18 mouse cellular contexts compared by ENCODE assay signal in the genomic region with DNA sequence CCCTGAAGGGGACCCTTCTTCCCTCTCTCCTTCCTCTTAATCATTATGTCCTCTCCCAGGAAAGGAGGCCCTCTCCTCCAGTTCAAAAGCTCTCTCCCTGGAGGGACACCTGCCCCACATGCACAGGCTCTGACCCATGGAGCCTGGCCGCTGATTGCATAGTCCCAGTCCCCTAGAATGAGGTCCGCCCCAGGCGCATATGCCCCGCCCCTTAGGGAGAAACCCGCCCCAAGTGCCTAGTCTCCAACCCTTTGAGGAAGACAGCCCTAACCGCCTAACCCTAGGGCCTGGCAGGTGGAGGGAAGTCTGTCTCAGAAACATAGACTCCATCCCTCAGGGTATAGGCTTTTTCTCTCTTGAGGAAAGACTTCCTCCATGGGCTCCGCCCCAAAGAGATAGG. TPM values are rescaled to one million over a fixed set of nuclear protein-coding genes. Genes with fewer than 3 reads are reported as not detected.
DNase-seq lines count a peak whose midpoint lies in the region; ATAC-seq lines count a peak whose summit lies in the region.
"Had no signal": no experiment of that assay in that cellular context is flagged by ENCODE, and none has a peak within 500 bp of the region (broad histone marks: within the 10 kb centered on the region; RNA-seq: fewer than 3 reads in every experiment).

No protein-coding gene starts in this region.

- no peak overlapping the region for H3K4me2 ChIP-seq in hindbrain, embryonic 11.5 days (replicated peaks; ENCODE audit: low read depth, low read length)
- no peak overlapping the region for H3K4me2 ChIP-seq in liver, embryonic 11.5 days
- peak overlapping the region; percentile 81; the same call in 1 of the 2 replicates for H3K4me2 ChIP-seq in embryonic facial prominence, embryonic 13.5 days

- peaks cover 70% of the 10 kb centered on the region for H3K27me3 ChIP-seq in hindbrain, embryonic 11.5 days (ENCODE audit: control insufficient read depth, insufficient read depth, low read length)
- peaks cover 99% of the 10 kb centered on the region for H3K27me3 ChIP-seq in hindbrain, embryonic 10.5 days (ENCODE audit: insufficient read depth, poor library complexity, severe bottlenecking)
- peaks cover 90% of the 10 kb centered on the region for H3K27me3 ChIP-seq in liver, embryonic 11.5 days (replicated peaks; ENCODE audit: control insufficient read depth, insufficient read depth, low read length)
- H3K27me3 ChIP-seq in embryonic facial prominence, embryonic 13.5 days: peaks cover 100% of the 10 kb centered on the region

- no peak overlapping the region for H3K27ac ChIP-seq in hindbrain, embryonic 11.5 days (ENCODE audit: low read depth, low read length)
- no peak overlapping the region for H3K27ac ChIP-seq in hindbrain, embryonic 10.5 days
- H3K27ac ChIP-seq in liver, embryonic 11.5 days (ENCODE audit: low read depth, low read length): no peak overlapping the region
- H3K27ac ChIP-seq in embryonic facial prominence, embryonic 13.5 days: no peak overlapping the region
- H3K27ac ChIP-seq: embryonic facial prominence, embryonic 15.5 days; limb, embryonic 15.5 days; neural tube, embryonic 13.5 days; stomach, postnatal 0 days had no signal

- no peaks in the 10 kb centered on the region for H3K9me3 ChIP-seq in hindbrain, embryonic 11.5 days (ENCODE audit: control insufficient read depth, low read length)
- no peaks in the 10 kb centered on the region for H3K9me3 ChIP-seq in hindbrain, embryonic 10.5 days
- H3K9me3 ChIP-seq in liver, embryonic 11.5 days (ENCODE audit: control insufficient read depth, low read length): no peaks in the 10 kb centered on the region
- H3K9me3 ChIP-seq in embryonic facial prominence, embryonic 13.5 days: no peaks in the 10 kb centered on the region
- H3K9me3 ChIP-seq: embryonic facial prominence, embryonic 15.5 days; limb, embryonic 15.5 days; neural tube, embryonic 13.5 days had no signal

- H3K36me3 ChIP-seq in hindbrain, embryonic 11.5 days (ENCODE audit: control insufficient read depth, insufficient read depth, low read length): no peaks in the 10 kb centered on the region
- no peaks in the 10 kb centered on the region for H3K36me3 ChIP-seq in hindbrain, embryonic 10.5 days
- no peaks in the 10 kb centered on the region for H3K36me3 ChIP-seq in liver, embryonic 11.5 days (ENCODE audit: control insufficient read depth, insufficient read depth, low read length)
- H3K36me3 ChIP-seq in embryonic facial prominence, embryonic 13.5 days: no peaks in the 10 kb centered on the region
- H3K36me3 ChIP-seq: embryonic facial prominence, embryonic 15.5 days; G1E; limb, embryonic 15.5 days; neural tube, embryonic 13.5 days had no signal

- DNase-seq in hindbrain, embryonic 11.5 days (ENCODE audit: low spot score): peak; percentile 15
- DNase-seq in hindbrain, embryonic 10.5 days (ENCODE audit: low spot score): no peak
- peak; percentile 25 for DNase-seq in liver
- DNase-seq in liver, embryonic 11.5 days (ENCODE audit: low spot score): no peak
- peak; percentile 69 for DNase-seq in R1 (ENCODE audit: low read depth, low spot score)
- no peak for DNase-seq in urinary bladder, postnatal 4 days (ENCODE audit: low spot score in 2 of 2)
- DNase-seq in thymus, postnatal 10 days (ENCODE audit: low spot score in 2 of 2): no peak
- DNase-seq: adrenal gland, adult 8-10 months; gastrocnemius, postnatal 25 days; thymus, postnatal 25 days had no signal

- no peak overlapping the region for H3K4me3 ChIP-seq in hindbrain, embryonic 11.5 days (ENCODE audit: low read depth, low read length)
- no peak overlapping the region for H3K4me3 ChIP-seq in hindbrain, embryonic 10.5 days
- H3K4me3 ChIP-seq in liver, embryonic 11.5 days (ENCODE audit: low read depth, low read length): no peak overlapping the region
- 0 out of 2 replicates have a peak overlapping the region, but pooled peaks have one; percentile 46 for H3K4me3 ChIP-seq in embryonic facial prominence, embryonic 13.5 days

- 7% methylated on average over 7 of the region's 7 CpGs for WGBS in hindbrain, embryonic 11.5 days
- 1% methylated on average over 7 of the region's 7 CpGs for WGBS in hindbrain, embryonic 10.5 days
- WGBS in liver, embryonic 11.5 days: 4% methylated on average over 7 of the region's 7 CpGs
- 5% methylated on average over 7 of the region's 7 CpGs for WGBS in embryonic facial prominence, embryonic 13.5 days

- H3K4me1 ChIP-seq in hindbrain, embryonic 11.5 days (replicated peaks; ENCODE audit: control insufficient read depth, insufficient read depth, low read length): peaks cover 18% of the 10 kb centered on the region
- peaks cover 52% of the 10 kb centered on the region for H3K4me1 ChIP-seq in hindbrain, embryonic 10.5 days (replicated peaks)
- peaks cover 8% of the 10 kb centered on the region for H3K4me1 ChIP-seq in liver, embryonic 11.5 days (replicated peaks; ENCODE audit: control insufficient read depth, insufficient read depth, low read length)
- peaks cover 27% of the 10 kb centered on the region for H3K4me1 ChIP-seq in embryonic facial prominence, embryonic 13.5 days

- H3K9ac ChIP-seq in hindbrain, embryonic 11.5 days (ENCODE audit: low read depth, low read length): no peak overlapping the region
- H3K9ac ChIP-seq in liver, embryonic 11.5 days (ENCODE audit: low read depth, low read length): no peak overlapping the region
- H3K9ac ChIP-seq in embryonic facial prominence, embryonic 13.5 days: no peak overlapping the region
- H3K9ac ChIP-seq: limb, embryonic 15.5 days; lung, embryonic 14.5 days had no signal

- ATAC-seq in hindbrain, embryonic 11.5 days (ENCODE audit: low FRiP score): no peak
- no peak for ATAC-seq in liver, embryonic 11.5 days (replicated peaks; ENCODE audit: low FRiP score)
- no peak for ATAC-seq in embryonic facial prominence, embryonic 13.5 days (ENCODE audit: insufficient number of reproducible peaks, insufficient read depth, low FRiP score, low TSS enrichment, low read depth)
- ATAC-seq: inflammation-experienced regulatory T-cells, adult 6 months had no signal

RNA-seq across cellular contexts. Expression of gene Hapln4, which starts 4.0 kb away (rescaled TPM):
- polyA plus RNA-seq in hindbrain, embryonic 11.5 days (2014; fragmentation: Nextera tagmentation; extraction: Ambion mirVana): 0.22 TPM in 1 of 2 replicates, not detected in the other
- 0.12 and 0.20 TPM in 2 replicates for polyA plus RNA-seq in hindbrain, embryonic 10.5 days (2016; fragmentation: Nextera tagmentation; extraction: Ambion mirVana)
- 0.27 and 0.64 TPM in 2 replicates for polyA plus RNA-seq in liver, embryonic 11.5 days (2014; fragmentation: Nextera tagmentation; extraction: Ambion mirVana)
- 0.21 TPM in 1 of 2 replicates, not detected in the other for polyA plus RNA-seq in embryonic facial prominence, embryonic 13.5 days (2015; fragmentation: Nextera tagmentation; extraction: Ambion mirVana)
- polyA plus RNA-seq: G1E; inflammation-experienced regulatory T-cells, adult 6 months had no signal

RNA-seq across cellular contexts. Expression of gene Tm6sf2, which starts 14.5 kb away (rescaled TPM):
- 0.86 and 1.4 TPM in 2 replicates for polyA plus RNA-seq in hindbrain, embryonic 11.5 days (2014; fragmentation: Nextera tagmentation; extraction: Ambion mirVana)
- 0.56 and 0.88 TPM in 2 replicates for polyA plus RNA-seq in hindbrain, embryonic 10.5 days (2016; fragmentation: Nextera tagmentation; extraction: Ambion mirVana)
- polyA plus RNA-seq in liver, embryonic 11.5 days (2014; fragmentation: Nextera tagmentation; extraction: Ambion mirVana): 0.60 and 0.82 TPM in 2 replicates
- 0.76 and 1.9 TPM in 2 replicates for polyA plus RNA-seq in embryonic facial prominence, embryonic 13.5 days (2015; fragmentation: Nextera tagmentation; extraction: Ambion mirVana)

RNA-seq across cellular contexts. Expression of gene Ncan, which starts 33.4 kb away (rescaled TPM):
- 71.3 and 74.5 TPM in 2 replicates for polyA plus RNA-seq in hindbrain, embryonic 11.5 days (2014; fragmentation: Nextera tagmentation; extraction: Ambion mirVana)
- polyA plus RNA-seq in hindbrain, embryonic 10.5 days (2016; fragmentation: Nextera tagmentation; extraction: Ambion mirVana): 20.2 and 67.1 TPM in 2 replicates
- 0.08 and 0.15 TPM in 2 replicates for polyA plus RNA-seq in liver, embryonic 11.5 days (2014; fragmentation: Nextera tagmentation; extraction: Ambion mirVana)
- 1.4 and 2.0 TPM in 2 replicates for polyA plus RNA-seq in embryonic facial prominence, embryonic 13.5 days (2015; fragmentation: Nextera tagmentation; extraction: Ambion mirVana)
- polyA plus RNA-seq: G1E; inflammation-experienced regulatory T-cells, adult 6 months had no signal

RNA-seq across cellular contexts. Expression of gene Nr2c2ap, which starts 43.9 kb away (rescaled TPM):
- polyA plus RNA-seq in hindbrain, embryonic 11.5 days (2014; fragmentation: Nextera tagmentation; extraction: Ambion mirVana): 16.7 and 19.2 TPM in 2 replicates
- 37.0 and 38.0 TPM in 2 replicates for polyA plus RNA-seq in hindbrain, embryonic 10.5 days (2016; fragmentation: Nextera tagmentation; extraction: Ambion mirVana)
- polyA plus RNA-seq in liver, embryonic 11.5 days (2014; fragmentation: Nextera tagmentation; extraction: Ambion mirVana): 32.9 and 35.4 TPM in 2 replicates
- polyA plus RNA-seq in embryonic facial prominence, embryonic 13.5 days (2015; fragmentation: Nextera tagmentation; extraction: Ambion mirVana): 26.7 and 28.4 TPM in 2 replicates

RNA-seq across cellular contexts. Expression of gene Sugp1, which starts 44.6 kb away (rescaled TPM):
- polyA plus RNA-seq in hindbrain, embryonic 11.5 days (2014; fragmentation: Nextera tagmentation; extraction: Ambion mirVana): 34.5 and 35.4 TPM in 2 replicates
- 51.3 and 54.2 TPM in 2 replicates for polyA plus RNA-seq in hindbrain, embryonic 10.5 days (2016; fragmentation: Nextera tagmentation; extraction: Ambion mirVana)
- polyA plus RNA-seq in liver, embryonic 11.5 days (2014; fragmentation: Nextera tagmentation; extraction: Ambion mirVana): 30.8 and 32.4 TPM in 2 replicates
- polyA plus RNA-seq in embryonic facial prominence, embryonic 13.5 days (2015; fragmentation: Nextera tagmentation; extraction: Ambion mirVana): 51.1 and 56.5 TPM in 2 replicates

Comparison
In these comparisons a context has a peak if more than half of its experiments do, and no peak if none do; other contexts are left out.
1. DNase-seq: peak in hindbrain, embryonic 11.5 days (single experiment), liver (single experiment) and R1 (single experiment); none in hindbrain, embryonic 10.5 days (single experiment), liver, embryonic 11.5 days (single experiment), urinary bladder, postnatal 4 days (0 of 2) and thymus, postnatal 10 days (0 of 2).